Mouse (Mus musculus) ovary, postnatal 10 days (tissue): ENCODE results near the gene Trmt44.
A peak's percentile ranks its signal among the peaks of the same experiment; 100 is the strongest.
"Not testable (repeated sequence)": the region's sequence is repeated elsewhere in the genome, so short reads cannot be mapped to it uniquely, and the experiment has no call there.

Experiments
- DNase-seq: peaks from one replicate; pipeline ENCODE4 v3.0.0; 2022; ENCODE audit warnings: low spot score

Trmt44 gene

DNA sequence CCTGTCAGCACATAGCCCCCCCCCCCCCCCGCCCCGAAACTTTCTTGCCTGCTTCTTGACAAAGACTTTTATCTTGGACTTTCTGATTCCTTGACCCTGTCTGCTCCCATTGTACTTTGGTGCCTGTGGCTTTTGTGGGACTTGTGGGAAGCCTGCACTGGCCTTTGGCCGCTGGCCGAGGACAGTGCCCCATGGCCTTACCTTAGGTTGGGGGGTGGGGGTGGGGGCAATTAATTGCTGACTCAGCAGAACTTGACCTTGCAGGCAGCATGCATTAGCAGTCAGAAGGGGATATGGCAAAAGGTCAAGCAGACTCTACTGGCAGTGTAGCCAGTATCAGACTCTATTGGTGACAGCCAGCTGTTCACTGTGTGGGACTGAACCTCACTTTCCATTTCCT is 16.6 kb upstream of the Trmt44 start:
- no peak for DNase-seq

DNA sequence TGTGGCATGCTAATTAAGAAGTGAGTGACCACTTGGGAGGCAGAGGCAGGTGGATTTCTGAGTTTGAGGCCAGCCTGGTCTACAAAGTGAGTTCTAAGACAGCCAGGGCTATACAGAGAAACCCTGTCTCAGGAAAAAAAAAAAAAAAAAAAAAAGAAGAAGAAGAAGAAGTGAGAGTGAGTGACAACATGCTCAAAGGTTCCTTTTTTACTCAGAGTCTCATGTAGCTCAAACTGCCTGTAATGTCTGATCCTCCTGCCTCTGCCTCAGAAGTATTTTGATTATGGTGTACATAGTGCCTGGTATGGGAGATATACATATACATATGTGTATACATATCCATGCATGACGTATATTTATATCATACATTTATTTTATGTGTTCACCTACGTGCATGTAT is 9.4 kb upstream of the Trmt44 start:
- not testable (repeated sequence) for DNase-seq

DNA sequence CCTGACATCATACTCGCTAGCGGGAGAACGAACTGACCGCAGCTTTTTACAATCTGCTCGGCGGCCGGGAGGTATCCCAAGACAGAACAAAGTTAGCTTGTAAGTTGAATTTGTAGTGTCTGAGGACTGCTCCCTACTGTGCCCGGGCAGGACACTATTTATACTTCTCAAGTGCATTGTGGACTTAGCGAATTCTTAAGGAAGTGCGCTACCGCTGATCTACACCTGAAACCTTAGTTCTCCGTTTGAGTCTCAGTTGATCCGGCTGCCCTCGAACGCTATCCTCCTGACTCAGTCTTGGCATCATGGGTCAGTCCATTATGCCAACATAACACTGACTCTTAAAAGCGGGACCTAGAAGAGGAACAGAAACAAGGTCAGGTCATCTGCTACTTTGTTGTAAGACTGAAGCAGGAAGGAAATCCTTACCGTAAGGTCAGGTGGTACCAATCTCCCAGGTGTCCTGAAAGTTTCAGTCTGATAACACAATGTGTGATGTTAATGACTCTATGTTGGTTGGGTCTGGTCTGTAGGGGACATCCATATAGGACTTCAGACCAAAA is 8.4 kb upstream of the Trmt44 start:
- DNase-seq, result no peak

DNA sequence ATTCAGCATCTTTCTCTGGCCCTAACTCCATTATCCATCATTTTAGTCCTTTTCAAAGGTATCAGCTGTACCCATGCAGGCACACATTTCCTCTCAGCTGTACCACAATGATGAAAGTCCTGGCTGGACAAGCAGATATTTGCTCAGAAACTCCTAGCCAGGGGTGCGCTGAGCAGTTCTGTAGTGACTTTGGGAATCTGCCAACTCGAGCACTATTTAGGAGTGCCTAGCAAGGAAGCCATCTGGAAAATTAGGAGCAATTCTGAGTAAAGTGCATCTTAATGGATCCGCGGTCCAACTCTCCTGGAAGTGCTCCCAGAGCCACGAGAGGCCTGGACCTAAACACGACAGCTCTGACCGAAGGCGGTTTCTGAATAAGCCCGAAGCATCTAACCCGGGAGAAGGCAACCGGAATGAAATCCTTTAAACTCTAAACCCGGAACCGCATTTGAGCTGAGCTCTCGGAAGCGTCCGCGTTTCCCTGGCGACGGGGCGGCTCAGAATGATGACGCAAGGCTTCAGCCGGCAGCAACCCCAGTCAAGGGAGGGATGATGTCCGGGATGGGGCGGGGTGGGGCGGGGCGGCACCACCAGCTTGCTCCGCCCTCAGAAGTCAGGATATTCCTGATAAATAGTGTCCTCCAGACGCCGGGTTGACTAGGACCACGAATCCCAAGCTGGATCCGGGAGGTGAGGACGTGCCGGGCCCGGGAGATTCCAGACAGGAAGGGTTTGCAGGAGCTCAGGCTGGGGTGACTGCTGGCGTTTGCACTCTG is 7.8 kb upstream of the Trmt44 start, which contains the start of gene Acox3:
Acox3 (plus strand) TSS at position 596 of the 776 bp plus-strand sequence.
- peak; percentile 83 for DNase-seq

DNA sequence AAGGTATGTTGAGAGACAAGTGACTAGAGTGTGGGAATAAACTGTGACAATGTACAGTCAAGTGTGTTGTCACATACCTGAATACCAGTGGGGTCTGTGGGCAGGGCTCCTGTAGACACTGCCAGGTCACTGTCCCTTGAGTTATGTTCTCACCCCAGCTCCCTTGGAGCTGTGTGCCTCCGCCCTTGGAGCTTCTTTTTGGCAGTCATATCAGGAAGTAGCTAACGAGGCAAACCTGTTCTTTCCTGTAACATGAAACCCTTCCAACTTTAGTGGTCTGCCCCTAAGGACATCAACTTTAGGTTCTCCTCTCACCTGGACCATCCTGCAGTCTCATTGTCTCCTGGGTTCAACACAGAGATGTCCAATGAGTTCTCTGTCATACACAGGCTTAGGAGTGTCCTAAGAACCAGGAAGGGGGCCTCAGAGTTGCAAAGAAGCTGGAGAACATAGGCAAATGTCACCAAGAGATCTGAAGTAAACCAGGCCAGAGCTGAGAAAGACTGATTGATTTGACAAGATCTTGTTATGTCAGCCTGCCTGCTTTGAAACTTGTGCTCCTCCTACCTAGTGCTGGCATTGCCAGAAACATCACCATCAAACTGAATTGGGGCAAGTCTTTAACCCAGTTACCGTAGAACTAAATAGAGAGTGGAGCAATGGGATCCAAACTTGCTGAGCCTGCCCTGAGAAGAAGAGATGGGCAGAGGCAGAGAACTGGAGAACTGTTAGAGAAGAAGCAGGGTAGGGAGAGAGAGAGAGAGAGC is 5.5 kb upstream of the Trmt44 start:
- no peak for DNase-seq

DNA sequence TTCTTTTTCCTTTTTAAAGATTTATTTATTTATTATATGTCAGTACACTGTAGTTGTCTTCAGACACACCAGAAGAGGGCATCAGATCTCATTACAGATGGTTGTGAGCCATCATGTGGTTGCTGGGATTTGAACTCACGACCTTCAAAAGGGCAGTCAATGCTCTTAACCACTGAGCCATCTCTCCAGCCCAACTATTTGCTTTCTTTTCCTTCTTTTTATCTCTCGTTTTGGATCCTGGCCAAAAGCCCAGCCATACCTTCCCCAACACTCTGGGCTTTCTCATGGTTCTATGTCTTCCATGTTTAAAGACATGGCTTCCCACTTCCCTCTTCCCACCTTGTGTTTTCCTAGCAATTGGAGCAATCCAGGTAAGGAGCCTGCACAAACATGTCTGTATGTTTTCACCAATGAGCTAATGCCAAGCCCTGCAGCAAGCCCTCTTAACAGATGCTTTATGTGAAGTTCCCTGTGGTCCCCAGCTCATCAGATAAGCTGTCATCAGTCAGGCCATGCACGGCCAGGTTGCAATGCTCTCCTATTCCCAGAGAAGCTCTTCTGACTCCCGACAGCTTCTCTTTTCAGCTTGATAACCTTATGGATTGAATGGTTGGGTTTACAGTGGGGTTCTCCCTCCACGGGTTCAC is 4.5 kb upstream of the Trmt44 start:
- DNase-seq, result no peak

DNA sequence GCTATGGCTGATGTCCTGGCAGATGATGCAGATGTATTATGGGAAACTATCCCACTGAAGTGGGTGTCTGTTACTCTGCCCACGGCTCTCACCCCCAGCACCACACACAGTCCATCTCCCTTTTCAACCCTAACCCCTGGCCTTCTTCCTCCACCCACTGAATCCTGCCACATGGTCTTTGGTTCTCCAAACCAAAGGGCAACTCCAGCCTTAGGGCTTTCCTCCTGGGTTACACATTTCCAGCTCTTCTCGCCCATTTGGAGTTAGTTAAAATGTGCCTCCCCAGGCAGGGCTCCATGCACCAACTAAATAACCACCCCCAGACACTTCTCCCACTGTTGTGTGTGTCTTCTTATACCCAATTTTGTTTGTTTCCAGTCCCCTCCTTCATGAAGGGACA is 3.5 kb upstream of the Trmt44 start:
- DNase-seq, result no peak

DNA sequence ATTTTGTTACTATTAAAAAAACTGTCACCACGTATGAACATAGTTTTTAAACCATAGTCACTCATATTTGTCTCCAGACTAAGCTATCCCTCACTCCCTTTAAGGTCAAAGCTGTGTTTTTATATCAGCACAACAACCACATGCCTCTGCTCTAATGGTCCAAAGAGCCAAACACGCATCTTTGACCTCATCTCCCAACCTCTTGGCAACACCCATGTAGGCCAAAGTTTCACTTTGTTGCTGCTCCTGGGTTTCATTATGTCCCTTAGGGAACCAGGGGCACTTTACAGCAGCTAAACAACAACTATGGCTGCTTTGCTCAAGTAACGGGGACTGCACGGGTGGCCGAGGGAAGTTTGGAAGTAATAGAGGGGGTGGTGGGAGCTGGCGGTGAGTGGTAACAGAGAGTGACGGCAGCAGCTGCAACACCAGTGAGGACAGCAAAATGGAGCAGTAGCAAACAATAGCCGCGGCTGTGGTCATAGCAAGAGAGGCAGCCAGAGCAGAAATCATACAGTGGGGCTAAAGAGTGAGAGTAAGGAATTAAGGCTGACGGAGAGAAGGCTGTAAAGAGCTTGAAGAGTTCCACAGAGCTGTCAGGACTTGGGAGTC is 1.6 kb upstream of the Trmt44 start:
- DNase-seq, result no peak

DNA sequence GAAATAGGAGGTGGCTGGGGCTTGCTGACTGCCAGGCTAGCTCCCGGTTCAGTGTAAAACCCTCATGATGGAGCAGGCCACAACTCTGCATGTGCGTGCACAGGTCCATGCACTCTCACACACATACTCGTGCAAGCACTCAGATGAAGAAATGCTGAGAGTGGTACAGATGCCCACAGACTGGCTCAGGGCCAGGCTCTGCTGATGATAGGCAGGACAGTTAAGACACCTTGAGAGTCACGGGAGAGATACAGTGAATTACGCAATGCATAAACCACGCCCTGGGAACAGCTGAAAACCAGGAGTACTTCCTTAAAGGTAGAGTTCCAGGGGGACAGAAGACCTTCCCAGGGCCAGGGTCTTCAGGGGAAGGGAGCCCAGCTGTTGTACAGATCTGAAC is 3.3 kb downstream of the Trmt44 start:
- no peak for DNase-seq

DNA sequence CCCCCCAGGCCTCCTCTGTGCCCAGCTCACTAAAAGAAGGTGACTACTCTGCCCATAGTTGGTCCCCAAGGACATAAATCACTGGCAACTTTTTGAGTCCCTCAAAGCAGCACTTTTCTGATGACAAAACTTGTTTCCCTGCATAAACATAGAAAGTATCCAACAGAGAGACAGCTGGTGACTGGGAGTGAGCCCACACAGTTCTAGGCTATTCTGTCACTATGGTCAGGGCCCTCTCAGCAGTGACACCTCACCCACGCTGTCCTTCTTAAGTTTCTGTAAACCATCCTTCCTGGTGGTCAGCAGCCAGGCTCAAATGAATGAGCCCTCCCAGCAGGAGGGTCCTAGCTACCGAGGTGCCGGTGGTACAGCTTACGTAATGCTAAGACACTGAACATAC is 8.2 kb downstream of the Trmt44 start:
- DNase-seq, result no peak

DNA sequence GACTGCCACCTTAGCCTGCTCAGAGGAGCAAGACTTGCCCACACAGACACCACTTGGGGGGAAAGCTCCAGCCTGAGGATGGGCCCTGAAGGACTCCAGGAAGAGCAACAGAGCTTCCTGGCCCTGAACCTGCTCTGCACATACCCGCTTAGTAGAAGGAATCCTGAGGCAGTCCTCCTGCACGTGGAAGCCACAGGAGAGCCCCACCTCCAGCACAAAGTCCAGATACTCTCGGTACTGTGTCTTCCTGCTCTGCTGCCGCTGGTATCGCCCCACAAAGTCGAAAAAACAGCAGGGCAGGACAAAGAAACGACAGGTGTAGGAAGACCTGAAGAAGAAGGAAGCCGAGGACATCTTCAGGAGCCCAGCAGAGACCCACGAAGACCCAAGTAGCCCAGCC is 9.7 kb downstream of the Trmt44 start:
- no peak for DNase-seq

DNA sequence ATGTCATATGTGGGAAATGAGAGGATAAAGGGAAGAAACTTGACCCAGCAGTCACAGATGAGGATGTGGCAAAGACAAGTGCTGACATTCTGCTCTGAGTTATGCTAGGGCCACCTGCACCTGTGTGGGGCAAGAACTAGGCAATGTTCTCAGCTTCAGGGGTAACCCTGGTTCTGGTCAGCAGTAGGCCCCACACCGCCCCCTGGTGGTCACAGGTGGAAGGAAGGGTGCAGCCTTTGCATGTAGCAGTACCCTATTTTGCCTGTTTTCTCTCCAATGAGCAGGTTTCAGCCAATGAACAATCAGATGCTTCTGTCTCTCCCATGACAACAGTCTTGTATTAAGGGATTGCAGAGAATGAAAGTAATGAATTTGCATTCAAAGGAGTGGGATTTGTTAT is 11.4 kb downstream of the Trmt44 start:
- peak; percentile 61 for DNase-seq

DNA sequence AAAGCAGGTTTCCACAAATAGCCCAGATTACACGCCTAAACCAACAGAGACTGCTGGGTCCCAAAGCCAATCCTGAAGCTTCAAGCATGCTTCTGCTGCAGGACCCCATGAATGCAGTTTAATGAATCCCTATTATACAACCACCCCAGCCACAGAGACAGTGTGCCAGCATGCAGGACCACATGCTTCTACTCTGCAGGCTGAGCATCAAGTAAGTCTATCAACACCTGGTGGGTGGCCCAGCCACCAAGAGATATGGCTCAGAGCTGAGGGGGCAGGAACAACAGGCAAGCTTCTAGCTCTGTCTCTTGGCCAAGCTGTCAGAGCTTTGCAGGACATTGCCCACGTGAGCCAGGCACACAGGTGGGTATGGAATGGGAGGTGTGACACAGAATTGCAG is 12.3 kb downstream of the Trmt44 start:
- DNase-seq, result no peak

DNA sequence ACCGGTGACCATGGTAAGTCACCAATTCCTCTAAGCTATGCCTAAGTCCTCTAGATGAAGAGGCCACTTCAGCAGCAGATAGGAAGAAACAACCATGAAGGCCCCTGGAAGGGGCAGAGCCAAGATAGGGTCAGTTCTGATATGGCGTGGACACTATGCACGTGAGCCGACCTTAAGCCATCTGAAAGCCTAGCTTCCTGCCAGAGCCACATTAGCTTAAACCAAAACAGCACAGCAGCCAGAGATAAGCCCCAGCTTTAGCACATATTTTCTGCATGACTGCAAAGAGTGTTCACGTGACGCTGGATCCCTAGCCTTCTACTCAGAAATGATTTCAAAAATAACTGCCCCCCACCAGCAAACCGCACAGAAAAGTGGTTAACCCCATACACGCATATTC is 15.4 kb downstream of the Trmt44 start:
- no peak for DNase-seq

DNA sequence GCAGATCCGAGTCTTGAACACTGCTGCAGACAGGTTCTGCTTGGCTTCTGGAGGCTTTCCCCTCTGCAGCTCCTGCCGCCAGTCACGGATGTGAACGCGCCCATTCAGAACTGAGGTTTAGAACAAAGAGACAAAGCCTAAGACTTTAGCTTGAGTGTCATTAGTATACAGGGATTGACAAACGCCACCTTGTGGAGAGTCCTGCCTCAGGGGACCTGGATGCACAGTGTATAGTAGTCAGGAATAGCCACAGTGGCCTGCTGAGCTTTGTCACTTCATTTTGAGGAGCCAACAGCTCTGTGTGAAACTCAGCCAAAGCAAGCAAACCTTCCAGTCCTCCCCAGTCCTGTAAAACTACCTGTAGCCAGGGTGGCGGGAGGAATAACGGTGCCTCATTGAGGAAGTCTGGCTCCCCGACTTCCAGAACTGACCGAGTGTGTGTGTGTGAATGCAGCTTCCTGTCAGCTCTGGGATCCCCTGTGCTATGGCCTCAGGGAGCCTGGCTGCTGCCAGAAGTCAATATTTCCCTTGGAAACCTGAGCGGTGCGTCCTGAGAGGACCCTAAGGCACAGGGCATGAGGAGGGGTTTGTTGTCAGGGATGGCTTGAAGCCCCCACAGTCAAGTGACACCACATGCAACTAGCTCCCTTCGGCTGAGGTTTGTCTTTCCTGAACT is 16.8 kb downstream of the Trmt44 start:
- no peak for DNase-seq

DNA sequence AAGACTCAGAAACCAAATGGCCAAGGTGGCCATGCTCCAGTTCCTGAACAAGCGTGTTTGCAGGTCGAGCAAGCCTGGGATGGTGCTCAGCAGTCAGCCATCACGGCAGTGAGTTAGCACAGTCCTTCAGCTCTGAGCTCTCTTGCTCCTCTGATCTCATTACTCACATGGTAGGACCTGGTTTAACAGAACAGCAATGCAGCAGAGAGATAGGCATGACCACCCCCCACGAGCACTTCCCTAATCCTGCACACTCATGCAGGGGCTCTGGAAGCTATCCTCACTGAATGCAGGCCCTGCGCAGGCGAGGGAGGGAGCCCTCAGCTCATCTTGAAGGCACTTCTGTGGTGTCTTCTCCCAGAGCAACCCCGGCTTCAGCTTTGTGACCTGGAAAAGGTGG is 18.5 kb downstream of the Trmt44 start:
- no peak for DNase-seq

DNA sequence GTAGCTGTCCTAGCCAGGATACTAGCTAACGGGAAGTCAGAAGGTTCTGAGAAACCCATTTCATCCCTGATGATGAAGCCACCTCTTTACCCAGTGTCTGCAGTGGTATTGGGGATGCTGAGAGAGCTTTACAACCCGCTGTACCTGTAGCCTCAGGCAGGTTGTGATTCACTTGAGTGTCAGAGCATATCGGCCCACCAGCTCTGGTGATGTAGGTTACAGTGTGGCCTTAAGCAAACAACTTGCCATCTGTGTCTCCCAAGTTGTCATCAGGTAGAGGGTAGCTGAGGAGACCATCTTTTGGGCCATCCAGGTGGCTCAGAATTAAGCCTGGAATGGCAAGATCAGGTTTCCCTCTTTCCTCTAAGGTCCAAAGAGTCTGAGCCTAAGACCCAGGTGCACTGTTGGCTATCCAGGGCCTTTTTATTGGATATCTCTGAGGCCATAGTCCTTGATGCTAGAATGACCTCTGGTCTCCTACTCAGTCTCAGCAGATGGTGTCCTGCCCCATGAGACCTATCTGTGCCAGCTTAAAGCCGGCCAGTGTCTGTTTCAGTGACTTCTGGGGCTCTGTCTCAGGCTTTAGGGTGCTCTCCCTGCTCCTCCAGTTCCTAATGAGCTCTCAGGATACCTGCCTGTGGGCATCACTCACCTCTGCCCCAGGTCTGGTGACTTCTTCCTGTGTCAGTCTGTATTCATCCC is 21.9 kb downstream of the Trmt44 start:
- no peak for DNase-seq

DNA sequence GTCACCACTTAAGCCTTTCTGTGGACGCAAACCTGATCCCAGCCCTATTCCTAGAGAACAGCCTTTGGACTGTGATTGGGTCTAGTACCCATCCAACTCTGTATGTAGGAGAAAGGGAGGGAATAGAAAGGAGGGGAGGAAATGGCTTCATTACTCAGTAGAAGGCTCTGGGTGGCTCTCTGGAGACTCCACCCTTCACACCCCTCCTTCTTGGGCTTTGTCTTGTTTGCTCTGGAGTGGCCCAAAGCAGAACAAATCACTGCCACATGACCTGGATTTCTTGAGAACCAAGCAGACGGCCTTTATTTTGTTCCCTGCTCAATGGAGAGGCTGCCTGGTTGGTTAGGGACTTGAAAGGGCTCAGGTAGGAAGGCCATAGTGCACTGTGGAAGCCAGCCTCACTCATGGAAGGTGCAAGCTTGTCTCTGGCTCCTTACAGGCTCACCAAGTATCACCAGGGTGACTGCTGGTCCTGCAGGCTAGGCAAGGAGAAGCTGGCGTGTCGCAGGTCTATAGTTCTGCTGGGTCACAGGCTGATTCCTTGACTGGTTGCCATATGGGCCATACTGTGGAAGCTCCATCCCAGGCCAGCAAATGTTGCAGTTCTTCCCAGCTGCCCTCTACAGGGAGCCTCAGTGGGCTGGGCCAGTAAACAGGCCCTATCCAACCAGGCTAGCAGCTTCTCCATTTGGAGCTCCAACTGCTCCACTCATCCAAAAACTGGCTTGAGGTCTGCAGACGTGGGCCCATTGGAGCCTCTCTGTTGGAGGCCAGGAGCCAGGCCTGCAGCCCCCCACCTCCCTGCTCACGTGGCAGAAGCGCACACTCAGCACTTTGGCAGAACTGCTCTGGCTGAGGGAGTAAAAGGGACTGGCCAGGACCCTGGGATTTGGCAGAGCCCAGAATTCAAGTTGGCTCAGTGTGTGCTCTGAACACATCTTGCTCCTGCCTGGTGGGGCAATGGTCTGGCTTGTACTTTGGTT is 22.7 kb downstream of the Trmt44 start:
- no peak for DNase-seq

DNA sequence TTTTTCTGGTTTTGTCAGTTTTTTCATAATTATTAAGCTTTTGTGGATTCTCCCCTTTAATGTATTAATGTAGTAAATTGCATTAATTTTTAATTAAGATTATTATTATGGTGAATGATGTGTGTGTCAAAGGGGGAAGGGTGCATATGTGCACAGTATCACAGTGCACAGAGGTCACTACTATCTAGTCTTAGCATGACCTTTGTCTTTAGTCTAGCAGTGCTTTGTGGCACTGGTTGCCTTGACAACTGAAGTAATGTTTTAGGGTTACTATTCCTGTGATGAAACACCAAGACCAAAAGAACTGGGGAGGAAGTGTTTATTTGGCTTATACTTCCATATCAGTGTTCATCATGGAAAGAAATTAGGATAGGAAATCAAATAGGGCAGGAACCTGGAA is 28.7 kb downstream of the Trmt44 start:
- DNase-seq, result no peak
